Mouse (Mus musculus) lung, postnatal 4 days (tissue): ENCODE results near the gene Amt.
A peak's percentile ranks its signal among the peaks of the same experiment; 100 is the strongest.

Experiments used
- DNase-seq, 2 experiments: peaks; one replicate each; pipeline ENCODE4 v3.0.0; 2021

The Amt gene

GRCm38 (mm10) chr9:108339886-108340257 lies 43.2 kb downstream of the Amt start:
- peak; percentile 31 to 36 for DNase-seq

- peak; percentile 27 to 63 for DNase-seq
Observed at GRCm38 (mm10) chr9:108340258-108341138, 43.8 kb downstream of the Amt start.

- no peak for DNase-seq
Observed at GRCm38 (mm10) chr9:108341139-108341475, 44.5 kb downstream of the Amt start.

GRCm38 (mm10) chr9:108341801-108342200 lies 45.1 kb downstream of the Amt start:
- DNase-seq = no peak

GRCm38 (mm10) chr9:108342301-108342831 lies 45.7 kb downstream of the Amt start:
- peak in 1 of 2 experiments; percentile 19 for DNase-seq

GRCm38 (mm10) chr9:108343331-108343730 lies 46.7 kb downstream of the Amt start:
- no peak for DNase-seq

- no peak for DNase-seq
Observed at GRCm38 (mm10) chr9:108343835-108344234, 47.2 kb downstream of the Amt start.

- DNase-seq = no peak
Observed at GRCm38 (mm10) chr9:108344471-108344870, 47.8 kb downstream of the Amt start.

- no peak for DNase-seq
Observed at GRCm38 (mm10) chr9:108347024-108347423, 50.4 kb downstream of the Amt start.

GRCm38 (mm10) chr9:108347540-108348289 lies 51.1 kb downstream of the Amt start, which contains the start of gene Usp4:
Gene Usp4, plus strand, starts transcription at chr9:108347853.
- DNase-seq = peak; percentile 92 to 96

GRCm38 (mm10) chr9:108348290-108348680 lies 51.6 kb downstream of the Amt start:
- DNase-seq = no peak

- DNase-seq = no peak
Observed at GRCm38 (mm10) chr9:108349727-108350126, 53.1 kb downstream of the Amt start.
